Mouse (Mus musculus) left cerebral cortex, adult 11 months (tissue): ENCODE data around the gene Sec14l4.

ENCODE experiments used
- DNase-seq: peaks from one replicate; pipeline ENCODE4 v3.0.0; 2022; ENCODE audit warnings: low spot score

Gene Sec14l4

DNA sequence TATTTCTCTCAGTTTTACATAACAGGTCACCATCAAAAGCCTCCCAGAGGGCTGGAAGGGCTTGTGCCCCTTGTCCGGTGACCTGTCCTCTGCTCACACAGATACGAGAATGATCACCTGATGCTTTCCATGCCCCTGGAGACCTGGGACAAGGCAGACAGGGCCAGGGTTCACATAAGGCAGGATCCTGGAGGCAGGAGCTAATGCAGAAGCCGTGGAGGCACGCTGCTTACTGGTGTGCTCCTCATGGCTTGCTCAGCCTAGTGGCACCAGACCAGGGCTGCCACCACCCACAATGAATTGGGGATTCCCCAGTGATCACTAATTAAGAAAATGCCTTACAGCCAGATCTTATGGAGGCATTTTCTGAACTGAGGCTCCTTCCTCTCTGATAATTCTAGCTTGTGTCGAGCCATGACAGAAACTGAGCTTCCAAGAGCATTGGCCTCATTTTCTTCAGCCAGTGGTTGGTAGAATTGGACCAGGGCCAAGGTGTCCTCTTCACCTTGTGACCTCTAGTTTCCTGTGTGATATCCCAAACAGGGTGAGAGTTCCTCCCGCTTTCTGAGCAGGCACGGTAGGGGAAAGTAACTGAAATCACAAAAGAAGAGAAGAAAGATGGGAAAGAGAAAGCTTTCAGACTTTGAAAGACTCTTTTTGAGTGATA, 47.1 kb downstream of the Sec14l4 start:
- DNase-seq, result no peak

- peak; percentile 55 for DNase-seq
These were observed 49.0 kb downstream of the Sec14l4 start for GRCm38 (mm10) chr11:4080219-4080618.

- DNase-seq, result no peak
These were observed 52.2 kb downstream of the Sec14l4 start for GRCm38 (mm10) chr11:4083316-4084078.

GRCm38 (mm10) chr11:4086246-4086645, 55.0 kb downstream of the Sec14l4 start:
- DNase-seq, result no peak

- DNase-seq, result no peak
These were observed 56.0 kb downstream of the Sec14l4 start for GRCm38 (mm10) chr11:4087267-4087666.

DNA sequence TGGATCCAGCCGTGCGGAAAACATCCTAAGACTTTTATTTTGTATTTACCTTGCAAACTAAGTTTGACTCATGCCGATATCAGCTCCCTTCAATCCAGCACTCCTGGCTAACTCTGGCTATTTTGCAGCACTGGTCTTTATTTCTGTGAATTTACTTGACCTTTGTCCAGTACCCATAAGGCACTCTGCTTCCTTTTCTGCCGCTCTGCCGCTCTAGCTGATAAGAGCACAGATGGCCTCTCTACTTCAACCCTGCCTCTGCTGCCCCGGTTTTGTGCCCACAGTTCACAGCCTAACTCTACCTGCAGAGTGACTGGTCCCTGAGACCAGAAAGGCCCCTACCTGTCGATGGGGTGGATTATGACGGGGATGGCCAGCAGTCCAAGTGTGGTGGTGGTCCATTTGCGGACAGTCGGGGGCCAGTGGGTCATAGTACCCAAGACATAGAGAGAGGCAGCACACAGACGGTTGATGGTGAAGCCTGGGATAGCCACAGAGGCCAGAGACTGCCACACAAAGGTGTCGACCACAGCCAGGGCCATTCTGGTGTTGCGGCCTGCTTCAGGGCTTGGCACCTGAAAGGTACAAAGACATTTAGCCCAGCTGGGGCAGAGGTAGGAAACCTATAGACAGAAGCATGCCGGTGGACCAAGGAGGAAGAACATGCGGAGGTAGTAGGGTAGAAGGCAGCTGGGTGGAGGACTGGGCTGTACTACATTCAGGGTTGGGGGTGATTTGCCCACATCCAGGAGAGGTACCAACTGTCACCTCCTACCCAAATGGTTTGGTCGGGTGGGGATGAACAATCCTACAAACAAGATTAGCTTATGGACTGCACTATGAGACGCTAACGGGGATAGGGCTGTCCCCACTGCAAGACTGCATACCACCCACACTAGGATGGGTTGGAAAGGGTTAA, 62.5 kb downstream of the Sec14l4 start:
- no peak for DNase-seq

DNA sequence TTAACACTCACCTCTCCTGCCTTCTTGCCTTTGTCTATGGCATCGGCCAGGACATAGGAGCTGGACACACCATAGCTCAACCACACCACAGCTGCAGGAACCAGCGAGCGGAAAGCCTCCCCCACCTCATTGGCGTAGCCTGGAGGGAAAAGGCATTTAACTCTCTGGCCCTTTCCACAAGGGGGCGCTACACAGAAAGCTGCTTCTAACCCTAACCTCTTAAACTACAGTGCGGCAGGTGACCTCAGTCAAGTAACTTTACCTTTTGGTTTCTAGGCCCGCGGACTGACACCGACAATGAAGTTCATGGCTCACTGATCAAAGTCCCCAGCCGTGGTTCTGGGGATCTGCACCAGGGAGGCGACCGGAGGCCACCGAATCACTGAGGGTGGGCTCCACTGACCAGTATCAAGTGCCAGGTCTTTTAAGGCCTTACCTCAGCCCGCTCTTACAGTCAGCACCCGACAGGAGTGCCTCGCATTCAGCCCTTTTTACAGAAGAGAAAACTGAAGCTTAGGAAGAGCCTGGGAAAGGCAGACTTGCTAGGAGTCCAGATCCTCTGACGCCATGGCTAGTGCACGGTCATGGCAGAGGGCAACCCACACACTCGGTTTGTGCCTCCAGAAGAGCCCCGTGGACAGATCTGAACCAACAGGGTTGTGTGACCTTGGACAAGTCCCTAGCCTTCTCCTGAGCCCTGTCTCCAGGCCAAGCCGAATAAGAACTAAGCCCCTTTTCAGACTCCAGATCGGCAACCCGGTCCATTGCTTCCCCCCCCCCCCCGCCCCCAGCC, 63.3 kb downstream of the Sec14l4 start:
- no peak for DNase-seq

DNA sequence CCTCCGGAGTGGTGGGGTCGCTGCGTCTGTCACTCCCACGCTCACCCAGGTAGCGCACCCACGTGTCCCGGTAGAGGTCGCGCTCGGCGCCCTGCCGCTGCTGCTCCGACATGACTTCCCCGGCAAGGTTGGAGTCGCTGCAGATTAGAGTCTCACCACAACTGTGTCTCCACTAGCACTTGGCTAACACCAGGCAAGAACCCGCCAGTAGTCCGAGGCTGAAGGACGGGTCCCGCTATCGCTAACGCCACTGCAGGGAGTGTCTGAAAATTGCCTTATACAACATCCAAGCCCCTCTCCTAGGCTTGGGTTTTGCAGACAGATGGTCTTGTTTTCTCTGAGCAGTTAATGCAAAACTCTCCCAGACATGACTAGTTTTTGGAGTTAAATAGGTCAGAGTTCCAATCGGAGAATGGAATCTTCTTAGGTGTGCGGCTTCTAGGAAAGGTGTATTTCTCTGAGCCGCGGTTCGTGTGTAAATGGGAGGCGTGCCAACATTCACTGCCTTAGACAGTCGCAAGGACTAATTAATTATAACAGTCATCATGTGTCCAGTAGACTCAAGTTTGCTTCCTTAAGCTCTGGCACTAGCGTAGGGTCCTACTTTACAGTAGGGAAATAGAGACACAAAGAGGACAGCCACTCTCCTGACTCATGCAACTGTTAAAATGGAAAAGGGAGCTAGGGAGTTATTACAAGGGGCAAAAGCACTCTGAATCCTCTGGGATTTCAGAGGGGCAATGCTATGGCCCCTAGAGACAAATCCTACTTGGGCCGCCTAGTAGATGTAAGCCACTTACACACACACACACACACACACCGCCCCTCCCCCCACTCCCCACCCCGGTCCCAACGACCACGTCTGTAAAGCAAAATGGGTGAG, 64.2 kb downstream of the Sec14l4 start, which contains the start of gene Mtfp1:
Mtfp1 (minus strand) TSS at position 275 of the 883 bp plus-strand sequence.
- DNase-seq, result no peak

- peak; percentile 97 for DNase-seq
These were observed 65.1 kb downstream of the Sec14l4 start for GRCm38 (mm10) chr11:4096054-4096984.

GRCm38 (mm10) chr11:4097091-4097621, 65.9 kb downstream of the Sec14l4 start:
- DNase-seq, result no peak
